Mouse (Mus musculus) cortical plate, adult 2 months (tissue): ENCODE results near the gene Entpd3.

ENCODE experiments used
- CTCF ChIP-seq: fragments of 200-500 bp; IDR thresholded peaks from 2 replicates; pipeline ENCODE4 v1.5.1; 2011; ENCODE audit warnings: mild to moderate bottlenecking, control low read depth, low read length; ENCODE audit not compliant: insufficient read depth; ENCODE audit errors: extremely low read depth
- POLR2A ChIP-seq: fragments of 200-500 bp; IDR thresholded peaks from 2 replicates; pipeline ENCODE4 v1.6.1; 2011; ENCODE audit warnings: mild to moderate bottlenecking, low read length, control low read depth; ENCODE audit not compliant: insufficient read depth; ENCODE audit errors: extremely low read depth

- TF ChIP-seq POLR2A (no peak), CTCF (peak; percentile 82)
Observed at GRCm38 (mm10) chr9:120586546-120586945, 46.9 kb downstream of the Entpd3 start.
